Mouse (Mus musculus) spleen, adult 2 months (tissue): ENCODE results near the gene Sfxn2. TPM values are rescaled to one million over a fixed set of nuclear protein-coding genes. Genes with fewer than 3 reads are reported as not detected.

Source experiments
- DNase-seq, 2 experiments: peaks; one replicate each; pipeline versions ENCODE4 v3.0.0 to v3.0.0-alpha.2; 2012 to 2021; ENCODE audit warnings: low spot score in 2 of 2, low read depth in 1 of 2
- H3K27ac ChIP-seq: fragments of 200-500 bp; 2 replicates; pipeline ENCODE4 v1.5.1; 2012; ENCODE audit warnings: low read length, inconsistent platforms; ENCODE audit not compliant: insufficient read depth
- H3K27me3 ChIP-seq: fragments of 200-500 bp; 2 replicates; pipeline ENCODE4 v1.6.1; 2012; ENCODE audit warnings: mild to moderate bottlenecking, moderate library complexity, low read length, inconsistent platforms; ENCODE audit not compliant: control insufficient read depth, insufficient read depth
- H3K36me3 ChIP-seq: fragments of 200-500 bp; 2 replicates; pipeline ENCODE4 v1.6.1; 2012; ENCODE audit warnings: mild to moderate bottlenecking, low read length, inconsistent platforms; ENCODE audit not compliant: control insufficient read depth, insufficient read depth
- H3K4me1 ChIP-seq: fragments of 200-500 bp; 2 replicates; pipeline ENCODE4 v1.6.1; 2011; ENCODE audit warnings: inconsistent platforms; ENCODE audit not compliant: control insufficient read depth, insufficient read depth, insufficient read length
- H3K4me3 ChIP-seq: fragments of 200-500 bp; 2 replicates; pipeline ENCODE4 v1.5.1; 2011; ENCODE audit warnings: mild to moderate bottlenecking, inconsistent platforms; ENCODE audit not compliant: insufficient read depth, insufficient read length; ENCODE audit errors: extremely low read depth
- CTCF ChIP-seq: fragments of 200-500 bp; IDR thresholded peaks from 2 replicates; pipeline ENCODE4 v1.5.1; 2011; ENCODE audit warnings: mild to moderate bottlenecking, inconsistent platforms; ENCODE audit not compliant: insufficient read depth, insufficient read length, insufficient replicate concordance; ENCODE audit errors: extremely low read depth
- POLR2A ChIP-seq: fragments of 200-500 bp; IDR thresholded peaks from 2 replicates; pipeline ENCODE4 v1.6.1; 2011; ENCODE audit warnings: low read depth, low read length, inconsistent platforms
- WGBS: fragments of 180-500 bp; shearing (Covaris S2); methylation state at CpG from one replicate; pipeline ENCODE4 v1.1.7; 2018; 5-methylcytosine and 5-hydroxymethylcytosine counted together
- polyA plus RNA-seq: library from polyadenylated mRNA; depleted of rRNA; stranded (reverse); fragments of >200 nt; gene quantifications from 2 replicates; pipeline ENCODE4 v1.2.3, GENCODE M21; 2012

The Sfxn2 gene
- polyA plus RNA-seq, 1 experiment = 3.2 TPM

DNA sequence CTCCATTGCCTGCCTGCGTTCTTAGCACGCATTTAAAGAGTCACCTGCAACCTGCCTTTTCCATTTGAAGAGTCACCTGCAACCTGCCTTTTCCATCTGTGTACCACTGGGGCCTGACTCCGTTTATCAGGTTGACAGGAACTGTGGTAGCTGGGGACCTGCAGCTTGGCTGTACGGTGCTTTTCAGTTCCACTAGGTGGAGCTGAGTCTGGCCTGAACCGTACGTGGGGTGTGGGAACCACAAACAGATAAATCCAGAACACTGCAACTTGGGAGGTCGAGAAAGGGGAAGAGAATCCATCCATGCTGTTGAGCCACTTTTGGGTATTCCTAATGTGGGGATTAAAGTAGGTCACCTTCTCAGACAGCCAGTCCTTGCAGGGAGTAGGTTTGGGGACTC lies 34.3 kb downstream of the Sfxn2 start:
- Histone ChIP-seq H3K4me1 (peaks cover 13% of the 10 kb centered on the region; the same call in 1 of the 2 replicates), H3K27me3 (no peaks in the 10 kb centered on the region), H3K36me3 (peaks cover 2% of the 10 kb centered on the region; the same call in 1 of the 2 replicates), H3K27ac (no peak overlapping the region), H3K4me3 (no peak overlapping the region)
- DNase-seq = peak in 1 of 2 experiments; percentile 25
- 32% methylated on average over 7 of the region's 7 CpGs for WGBS
- no peak for TF ChIP-seq POLR2A
- no peak; the same call in 1 of the 2 replicates for TF ChIP-seq CTCF

DNA sequence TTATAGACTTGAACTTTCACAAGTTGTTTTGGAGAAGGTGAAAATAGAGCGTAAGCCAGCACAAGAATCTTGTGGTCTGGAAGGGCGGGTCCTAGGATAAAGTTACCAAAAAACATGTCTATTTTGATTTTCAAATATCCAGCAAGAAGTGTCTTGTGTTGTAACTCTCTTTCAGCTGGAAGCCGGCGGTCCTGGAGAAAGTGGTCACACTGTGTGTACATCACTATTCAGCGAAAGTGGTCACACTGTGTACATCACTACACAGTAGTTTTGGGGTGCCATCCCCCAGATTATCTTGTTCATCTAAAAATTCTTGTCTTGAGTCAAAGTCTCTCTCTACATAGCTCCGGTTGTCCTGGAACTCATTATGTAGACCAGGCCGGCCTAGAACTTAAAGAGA lies 35.0 kb downstream of the Sfxn2 start:
- TF ChIP-seq POLR2A (no peak), CTCF (no peak)
- Histone ChIP-seq H3K27me3 (no peaks in the 10 kb centered on the region), H3K36me3 (peaks cover 2% of the 10 kb centered on the region; the same call in 1 of the 2 replicates), H3K27ac (no peak overlapping the region), H3K4me3 (no peak overlapping the region), H3K4me1 (peaks cover 13% of the 10 kb centered on the region; the same call in 1 of the 2 replicates)
- WGBS = 96% methylated on average over 7 of the region's 7 CpGs
- no peak for DNase-seq

DNA sequence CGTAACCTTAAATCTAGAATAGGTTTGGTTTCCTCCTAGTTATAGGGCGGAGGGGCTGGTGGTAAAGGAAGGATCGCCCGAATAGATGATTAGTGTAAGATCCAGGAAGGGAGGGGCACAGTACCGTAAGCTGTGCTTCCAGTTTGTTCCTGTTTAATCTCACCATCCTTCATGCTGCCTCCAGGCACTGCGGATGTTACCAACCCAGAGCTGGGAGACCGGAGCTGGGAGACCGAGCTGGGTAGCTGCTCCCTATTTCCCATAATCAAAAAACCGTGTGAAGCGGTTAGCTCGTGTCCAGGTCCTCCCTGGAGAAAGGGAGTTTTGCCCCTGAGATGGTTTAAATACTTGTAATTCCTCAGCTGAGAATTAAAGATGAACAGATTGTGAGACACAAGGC lies 43.2 kb downstream of the Sfxn2 start:
- Histone ChIP-seq H3K4me1 (peaks cover 16% of the 10 kb centered on the region; the same call in 1 of the 2 replicates), H3K4me3 (no peak overlapping the region), H3K36me3 (no peaks in the 10 kb centered on the region; the same call in none of the 2 replicates), H3K27me3 (no peaks in the 10 kb centered on the region), H3K27ac (no peak overlapping the region)
- WGBS = 88% methylated on average over 11 of the region's 11 CpGs
- no peak for DNase-seq
- no peak for TF ChIP-seq CTCF
- no peak for TF ChIP-seq POLR2A

DNA sequence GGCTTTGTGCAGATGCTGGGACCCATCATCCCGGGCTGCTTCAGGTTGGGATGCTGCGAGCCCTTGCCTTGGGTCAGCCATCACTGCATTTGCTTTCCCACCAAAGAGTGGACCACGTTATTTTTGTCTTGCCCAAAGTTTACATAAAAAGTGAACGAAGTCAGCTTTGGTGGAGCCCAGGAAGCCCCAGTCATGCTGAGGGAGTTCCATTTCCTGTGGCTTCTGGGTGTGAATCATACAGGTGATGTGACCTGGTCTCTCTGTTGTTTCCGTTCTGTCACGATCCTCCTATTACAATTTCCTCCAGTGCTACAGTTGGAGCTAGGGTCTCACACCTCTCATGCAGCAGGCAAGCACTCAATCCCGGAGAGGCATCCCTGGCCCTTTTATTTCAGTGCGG lies 44.2 kb downstream of the Sfxn2 start:
- H3K36me3 ChIP-seq = no peaks in the 10 kb centered on the region; the same call in none of the 2 replicates
- DNase-seq = no peak
- WGBS = 66% methylated on average over 8 of the region's 8 CpGs

DNA sequence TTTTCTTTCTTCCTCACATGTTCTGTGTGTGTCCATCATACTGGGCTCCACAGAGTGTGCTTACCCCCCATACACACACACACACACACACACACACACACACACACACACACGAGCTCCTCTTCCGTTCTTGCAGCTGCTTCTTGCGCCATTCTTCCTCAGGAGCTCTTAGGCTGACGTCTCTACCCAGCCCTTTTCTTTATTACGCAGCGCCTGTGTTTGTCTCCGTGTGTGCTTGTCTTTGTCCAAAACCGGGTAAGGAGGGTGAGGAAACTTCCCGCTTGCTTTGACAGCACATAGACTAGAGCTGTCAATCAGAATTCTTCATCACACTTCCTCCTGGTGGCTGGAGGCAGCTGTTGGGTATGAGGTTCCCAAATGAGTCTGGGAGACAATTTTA lies 45.2 kb downstream of the Sfxn2 start:
- no peak for DNase-seq
- Histone ChIP-seq H3K4me1 (peaks cover 16% of the 10 kb centered on the region; the same call in 1 of the 2 replicates), H3K36me3 (no peaks in the 10 kb centered on the region; the same call in none of the 2 replicates), H3K4me3 (no peak overlapping the region), H3K27me3 (no peaks in the 10 kb centered on the region), H3K27ac (no peak overlapping the region)
- no peak for TF ChIP-seq POLR2A
- TF ChIP-seq CTCF = no peak
- 47% methylated on average over 9 of the region's 9 CpGs for WGBS

More for the DNA sequence above, 44.2 kb downstream of the Sfxn2 start:
- Histone ChIP-seq H3K4me1 (peaks cover 16% of the 10 kb centered on the region; the same call in 1 of the 2 replicates), H3K4me3 (no peak overlapping the region), H3K27ac (no peak overlapping the region), H3K27me3 (no peaks in the 10 kb centered on the region)
- TF ChIP-seq POLR2A = no peak
- no peak for TF ChIP-seq CTCF

DNA sequence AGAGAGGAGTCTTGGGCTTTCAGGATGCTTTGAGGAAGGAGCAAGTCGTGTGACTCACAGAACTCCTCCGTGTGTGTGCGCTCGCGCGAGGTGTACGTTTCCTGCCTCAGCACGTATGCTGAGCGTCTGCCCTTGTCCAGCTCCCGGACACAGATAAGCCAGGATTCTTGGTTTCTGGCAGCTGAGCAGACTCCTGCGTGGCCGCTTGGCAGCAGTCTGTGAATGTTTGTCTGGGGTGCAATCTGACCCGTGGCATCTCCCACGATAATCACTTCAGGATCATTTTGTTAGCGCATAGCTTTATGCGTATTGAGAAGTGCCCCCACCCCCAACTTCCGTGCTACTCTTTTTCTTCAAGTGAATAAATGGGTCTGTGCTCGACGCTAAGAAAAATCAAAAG lies 45.8 kb downstream of the Sfxn2 start:
- peaks cover 16% of the 10 kb centered on the region; the same call in 1 of the 2 replicates for H3K4me1 ChIP-seq
- TF ChIP-seq POLR2A = no peak
- no peak for TF ChIP-seq CTCF
- 81% methylated on average over 19 of the region's 19 CpGs for WGBS
- H3K4me3 ChIP-seq = no peak overlapping the region
- H3K27me3 ChIP-seq = no peaks in the 10 kb centered on the region
- H3K27ac ChIP-seq = no peak overlapping the region
- H3K36me3 ChIP-seq = no peaks in the 10 kb centered on the region; the same call in none of the 2 replicates
- no peak for DNase-seq

DNA sequence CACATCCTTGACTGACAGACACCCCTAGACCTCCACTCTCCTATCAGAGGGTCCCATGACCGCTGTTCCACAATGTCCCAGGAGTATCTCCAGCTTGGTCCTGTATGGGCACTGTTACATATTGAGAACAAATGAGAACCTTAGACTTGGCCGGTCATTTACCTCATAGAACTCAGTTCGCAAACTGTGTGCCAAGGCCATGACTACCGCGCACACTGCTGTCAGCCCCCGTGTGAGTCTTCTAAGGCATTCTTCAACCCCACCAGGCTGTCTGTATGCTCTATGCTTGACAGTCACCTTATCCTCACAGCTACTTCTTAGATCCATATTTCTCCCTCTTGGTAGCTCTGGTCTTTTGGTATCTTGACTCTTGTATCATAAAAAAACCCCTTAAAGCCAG lies 46.4 kb downstream of the Sfxn2 start:
- TF ChIP-seq POLR2A (no peak), CTCF (no peak)
- Histone ChIP-seq H3K4me1 (peaks cover 16% of the 10 kb centered on the region; the same call in 1 of the 2 replicates), H3K4me3 (no peak overlapping the region), H3K27ac (no peak overlapping the region), H3K27me3 (no peaks in the 10 kb centered on the region), H3K36me3 (no peaks in the 10 kb centered on the region; the same call in none of the 2 replicates)
- WGBS = 89% methylated on average over 6 of the region's 6 CpGs
- no peak for DNase-seq
